Mouse (Mus musculus) erythroblast, embryonic 14.5 days (primary cell): ENCODE results near the gene Brd4.

Experiments used
- GATA1 ChIP-seq: IDR thresholded peaks from 2 replicates; pipeline ENCODE4 v1.6.1; 2012; ENCODE audit warnings: low read length, inconsistent platforms, mixed read lengths
- TAL1 ChIP-seq: IDR thresholded peaks from 3 replicates; pipeline ENCODE4 v1.6.1; 2012; ENCODE audit warnings: low read length, inconsistent platforms, mixed read lengths

GRCm38 (mm10) chr17:32179621-32180491 lies 104.7 kb downstream of the Brd4 start:
- TF ChIP-seq GATA1, result no peak
- TF ChIP-seq TAL1, result no peak
